In the genomic region with DNA sequence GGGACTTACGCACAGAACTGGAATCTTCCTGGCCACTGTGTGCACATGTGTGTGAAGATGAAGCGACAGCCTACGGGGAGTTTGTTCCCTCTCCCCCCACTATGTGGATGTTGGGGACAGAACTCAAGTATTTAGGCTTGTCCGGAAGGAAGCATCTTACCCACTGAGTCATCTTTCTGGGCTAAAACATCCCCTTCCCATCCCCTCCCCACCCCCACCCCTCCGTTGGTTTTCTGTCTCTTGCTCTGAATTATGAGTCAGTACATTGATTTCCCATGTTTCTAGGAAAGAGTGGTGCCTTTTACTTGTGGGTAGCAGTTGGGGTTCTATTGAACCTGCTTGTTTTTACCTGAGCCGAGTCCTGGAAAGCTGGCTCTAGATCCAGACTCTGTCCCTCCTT, we compare ENCODE assay signal across 18 mouse cellular contexts.
"Had no signal": no experiment of that assay in that cellular context is flagged by ENCODE, and none has a peak within 500 bp of the region (broad histone marks: within the 10 kb centered on the region; RNA-seq: fewer than 3 reads in every experiment).

No protein-coding gene starts in this region.

- H3K27ac ChIP-seq: liver, embryonic 14.5 days; midbrain, embryonic 10.5 days; midbrain, embryonic 13.5 days; midbrain, embryonic 15.5 days; neural tube, embryonic 12.5 days; stomach, embryonic 15.5 days; stomach, postnatal 0 days had no signal

- H3K9me3 ChIP-seq: midbrain, embryonic 10.5 days; midbrain, embryonic 13.5 days; midbrain, embryonic 15.5 days; neural tube, embryonic 12.5 days; stomach, embryonic 15.5 days had no signal

- H3K4me3 ChIP-seq: midbrain, embryonic 10.5 days; midbrain, embryonic 13.5 days; midbrain, embryonic 15.5 days; myocyte; neural tube, embryonic 12.5 days; stomach, embryonic 15.5 days had no signal

- ATAC-seq: midbrain, embryonic 13.5 days; midbrain, embryonic 15.5 days had no signal

- H3K4me2 ChIP-seq: lung, embryonic 14.5 days; midbrain, embryonic 13.5 days; midbrain, embryonic 15.5 days; neural tube, embryonic 12.5 days; stomach, embryonic 15.5 days had no signal

- DNase-seq: lung, adult 18-20 months; lung, embryonic 14.5 days; lung, postnatal 10 days; lung, postnatal 4 days; retina, postnatal 1 day; right cerebral cortex, adult 18-20 months; right cerebral cortex, postnatal 25 days; thymus, adult 2 months; thymus, postnatal 25 days; thymus, postnatal 4 days had no signal

- H3K9ac ChIP-seq: liver, embryonic 14.5 days; lung, embryonic 14.5 days; midbrain, embryonic 13.5 days; midbrain, embryonic 15.5 days; neural tube, embryonic 12.5 days; stomach, embryonic 15.5 days had no signal
